Mouse (Mus musculus) layer of hippocampus, adult 9-10 months (tissue): ENCODE measurements at regions not wholly inside any gene's neighbourhood (a gene's known extent, or its start where the extent isn't known, plus 50 kb on each side); places are given as distances from the start of the nearest gene placed in this dataset.
"Not testable (repeated sequence)": the region's sequence is repeated elsewhere in the genome, so short reads cannot be mapped to it uniquely, and the experiment has no call there.

Experiments
- DNase-seq: peaks from one replicate; pipeline ENCODE4 v3.0.0; 2022; ENCODE audit warnings: low spot score

DNA sequence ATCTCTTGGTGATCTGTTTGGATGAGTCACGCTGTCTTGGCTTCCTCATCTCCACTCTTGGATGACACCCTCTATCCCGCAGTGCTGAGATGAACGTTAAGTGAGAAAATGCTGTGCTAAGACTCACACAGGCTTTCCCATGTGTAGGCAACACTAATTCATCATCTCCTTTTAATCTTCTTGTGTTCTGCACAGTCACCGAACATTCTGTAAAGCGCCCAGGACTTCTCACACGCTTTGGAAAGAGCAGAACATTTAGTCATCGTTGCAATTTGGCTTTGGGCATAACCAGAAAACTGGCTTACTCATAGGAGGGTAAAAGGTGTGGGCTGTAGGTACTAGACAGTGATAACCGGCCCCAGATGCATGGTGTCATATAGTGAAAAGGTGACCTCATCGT lies 94.9 kb downstream of the Plppr4 start:
- DNase-seq, result no peak

- DNase-seq, result no peak
These were observed 112.8 kb downstream of the Plppr4 start for GRCm38 (mm10) chr3:117247833-117248232.

DNA sequence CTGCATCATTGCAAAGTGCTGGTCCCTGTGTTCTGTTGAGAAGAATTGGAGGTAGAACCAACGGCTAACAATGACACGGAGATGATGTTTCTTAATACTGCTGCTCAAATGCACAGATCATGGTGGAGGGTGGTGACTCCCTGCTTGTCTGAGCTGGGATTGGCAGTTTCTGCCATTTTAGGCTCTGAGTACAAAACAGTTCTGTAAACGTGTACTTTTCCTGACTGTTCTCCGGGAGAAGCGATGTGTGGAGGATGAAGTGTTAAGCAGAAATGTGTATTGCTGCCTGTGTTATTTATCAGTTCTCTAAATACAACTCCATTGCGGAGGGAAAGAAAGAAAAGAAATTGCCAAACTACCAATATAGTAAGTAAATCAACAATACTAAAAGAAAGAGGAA lies 118.9 kb downstream of the Plppr4 start:
- DNase-seq, result no peak

DNA sequence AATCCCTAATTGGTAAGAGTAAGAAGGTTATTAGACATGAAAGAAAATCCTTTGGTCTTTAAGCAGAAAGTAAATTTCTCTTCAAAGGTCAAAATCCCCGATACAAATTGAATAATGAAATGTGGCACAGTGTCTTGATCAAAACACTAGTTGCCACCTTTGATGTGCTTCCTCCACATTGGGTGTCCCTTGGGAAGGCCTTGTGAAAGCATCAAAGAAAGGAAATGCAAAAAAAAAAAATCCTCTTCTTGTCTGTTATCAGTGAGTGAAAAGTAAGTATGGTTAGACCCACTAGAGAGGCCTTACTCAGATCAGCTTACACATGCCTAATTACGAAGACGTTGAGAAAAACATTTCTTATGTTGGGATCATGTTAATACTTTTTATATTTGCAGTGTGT lies 134.1 kb downstream of the Plppr4 start:
- no peak for DNase-seq

GRCm38 (mm10) chr3:117225041-117225440 lies 135.6 kb downstream of the Plppr4 start:
- DNase-seq, result no peak

DNA sequence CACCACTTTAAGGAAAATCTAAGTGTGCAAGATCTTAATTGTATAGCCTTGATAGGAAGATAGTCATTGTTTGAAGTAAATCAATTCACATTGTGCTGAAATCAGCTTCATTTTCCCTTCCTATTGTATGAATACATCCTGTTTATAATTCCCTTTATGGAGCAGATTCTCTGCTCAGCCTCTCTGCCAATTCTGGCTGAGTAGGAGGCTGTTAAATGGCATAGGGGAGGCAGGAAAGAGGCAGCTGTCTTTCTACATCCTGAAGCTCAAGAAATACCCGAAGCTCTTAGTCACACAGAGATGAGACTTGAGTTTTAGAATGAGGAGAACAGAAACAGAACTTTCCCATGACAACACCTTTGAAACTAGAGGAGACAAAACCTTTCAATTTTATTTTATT lies 142.7 kb downstream of the Plppr4 start:
- no peak for DNase-seq

DNA sequence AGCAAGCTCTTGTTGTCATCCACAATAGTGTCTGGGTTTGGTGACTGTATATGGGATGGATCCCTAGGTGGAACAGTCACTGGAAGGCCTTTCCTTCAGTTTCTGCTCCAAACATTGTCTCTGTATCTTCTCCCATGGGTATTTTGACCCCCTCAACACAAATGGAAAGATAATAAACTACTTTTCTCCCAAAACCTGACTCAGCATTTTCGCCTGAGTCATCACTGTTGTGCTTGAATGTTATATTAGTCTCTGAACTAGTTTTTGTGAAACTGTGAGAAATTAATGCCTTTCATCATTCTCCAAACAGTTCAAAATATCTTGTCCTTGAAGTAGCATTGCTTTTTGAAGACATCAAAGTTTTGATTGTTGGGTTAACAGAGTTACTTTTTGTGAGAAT lies 168.8 kb downstream of the Plppr4 start:
- no peak for DNase-seq

GRCm38 (mm10) chr3:117188782-117189500 lies 171.7 kb downstream of the Plppr4 start:
- no peak for DNase-seq

DNA sequence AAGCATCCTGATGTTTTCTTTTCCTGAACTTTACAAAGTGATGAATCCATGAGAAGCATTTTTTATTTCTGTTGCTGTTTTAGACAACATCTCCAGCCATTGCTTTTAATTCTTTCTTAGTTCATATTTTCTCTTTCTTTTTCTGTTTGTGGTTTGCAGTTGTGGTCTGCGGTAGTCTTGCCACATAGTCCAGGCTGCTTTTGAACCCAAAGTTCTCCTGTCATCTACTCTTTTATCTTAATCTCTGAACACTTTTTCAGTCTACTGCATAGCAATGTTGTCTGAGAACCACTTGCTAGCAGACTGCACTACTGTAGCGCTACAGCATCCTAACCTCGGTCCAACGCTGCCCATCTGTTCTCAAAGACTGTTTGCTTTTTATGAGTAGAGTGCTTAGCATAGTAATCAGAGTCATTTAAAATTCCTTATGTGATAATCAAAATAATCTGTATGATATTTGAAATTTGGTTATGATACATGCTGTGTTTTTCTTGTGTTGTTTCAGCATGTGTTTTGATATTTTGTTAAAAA lies 177.0 kb downstream of the Plppr4 start:
- DNase-seq, result no peak

- peak; percentile 32 for DNase-seq
These were observed 190.9 kb downstream of the Plppr4 start for GRCm38 (mm10) chr3:117169740-117170139.

DNA sequence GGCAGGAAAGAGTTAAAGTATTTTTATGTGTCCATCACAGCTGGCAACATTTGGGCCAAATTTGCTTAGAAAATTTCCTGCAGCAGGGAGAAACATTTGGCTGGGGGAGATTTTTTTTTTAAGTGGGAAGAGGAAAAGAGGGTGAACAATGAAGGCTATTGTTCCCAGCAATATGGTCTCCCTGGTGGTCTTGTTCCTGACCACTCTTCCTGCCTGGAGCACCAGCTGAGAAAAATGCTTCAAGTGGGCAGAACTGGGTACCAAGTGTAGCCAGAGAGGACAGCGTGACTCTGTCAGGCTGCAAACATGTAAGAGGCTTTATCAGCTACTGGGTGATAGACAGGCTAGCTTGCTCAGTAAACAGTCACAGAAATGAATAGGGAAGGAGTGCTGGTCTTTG lies 194.3 kb upstream of the Palmd start:
- DNase-seq, result no peak

DNA sequence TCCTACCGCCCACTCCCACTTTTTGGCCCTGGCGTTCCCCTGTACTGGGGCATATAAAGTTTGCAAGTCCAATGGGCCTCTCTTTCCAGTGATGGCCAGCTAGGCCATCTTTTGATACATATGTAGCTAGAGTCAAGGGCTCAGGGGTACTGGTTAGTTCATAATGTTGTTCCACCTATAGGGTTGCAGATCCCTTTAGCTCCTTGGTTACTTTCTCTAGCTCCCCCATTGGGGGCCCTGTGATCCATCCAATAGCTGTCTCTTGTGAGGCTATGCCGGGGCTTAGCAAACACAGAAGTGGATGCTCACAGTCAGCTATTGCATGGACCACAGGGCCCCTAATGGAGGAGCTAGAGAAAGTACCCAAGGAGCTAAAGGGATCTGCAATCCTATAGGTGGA lies 191.9 kb upstream of the Palmd start:
- DNase-seq, result not testable (repeated sequence)

- DNase-seq, result no peak
These were observed 186.5 kb upstream of the Palmd start for GRCm38 (mm10) chr3:117155274-117155673.

GRCm38 (mm10) chr3:117153011-117153473 lies 184.3 kb upstream of the Palmd start:
- DNase-seq, result peak; percentile 30

DNA sequence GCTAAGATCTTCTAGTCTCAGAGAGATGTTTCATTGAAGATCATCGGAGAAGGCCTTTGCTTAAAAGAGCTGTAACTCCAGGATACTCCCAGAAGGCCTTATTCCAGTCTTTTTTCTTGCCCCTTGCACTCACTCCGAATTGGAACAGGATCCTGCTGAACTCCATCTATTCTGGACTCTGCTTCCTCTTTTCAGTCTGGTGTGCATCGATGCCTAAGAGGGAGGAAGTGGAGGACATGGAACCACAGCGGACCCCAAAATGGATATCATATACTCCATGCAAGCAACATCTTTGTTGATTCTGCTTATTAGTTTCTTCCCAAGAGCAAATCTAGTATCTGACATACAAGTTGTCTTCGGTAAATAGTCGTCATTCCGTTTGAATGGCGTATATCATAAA lies 183.6 kb upstream of the Palmd start:
- DNase-seq, result no peak

GRCm38 (mm10) chr3:117147414-117147813 lies 178.6 kb upstream of the Palmd start:
- no peak for DNase-seq

- no peak for DNase-seq
These were observed 171.0 kb upstream of the Palmd start for GRCm38 (mm10) chr3:117139835-117140234.

GRCm38 (mm10) chr3:117138720-117139119 lies 169.9 kb upstream of the Palmd start:
- no peak for DNase-seq

DNA sequence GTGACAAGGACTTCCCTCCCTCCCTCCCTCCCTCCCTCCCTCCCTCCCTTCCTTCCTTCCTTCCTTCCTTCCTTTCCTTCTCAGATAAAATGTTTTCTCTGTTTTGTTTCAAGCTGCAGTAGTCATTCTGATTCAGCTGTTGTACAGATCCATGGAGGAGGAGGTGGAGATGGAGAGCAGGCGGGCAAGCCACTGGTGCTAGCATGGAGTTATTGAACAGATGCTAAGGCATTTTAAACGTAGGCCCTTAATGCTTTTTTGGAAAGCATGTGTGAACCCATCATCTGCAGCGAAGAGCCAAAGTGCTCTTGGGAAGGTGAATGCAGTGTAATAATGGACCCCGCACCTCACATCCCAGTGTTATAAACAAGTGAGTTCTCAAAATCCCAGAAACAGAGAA lies 164.1 kb upstream of the Palmd start:
- DNase-seq, result no peak

- no peak for DNase-seq
These were observed 153.4 kb upstream of the Palmd start for GRCm38 (mm10) chr3:117122211-117122610.

DNA sequence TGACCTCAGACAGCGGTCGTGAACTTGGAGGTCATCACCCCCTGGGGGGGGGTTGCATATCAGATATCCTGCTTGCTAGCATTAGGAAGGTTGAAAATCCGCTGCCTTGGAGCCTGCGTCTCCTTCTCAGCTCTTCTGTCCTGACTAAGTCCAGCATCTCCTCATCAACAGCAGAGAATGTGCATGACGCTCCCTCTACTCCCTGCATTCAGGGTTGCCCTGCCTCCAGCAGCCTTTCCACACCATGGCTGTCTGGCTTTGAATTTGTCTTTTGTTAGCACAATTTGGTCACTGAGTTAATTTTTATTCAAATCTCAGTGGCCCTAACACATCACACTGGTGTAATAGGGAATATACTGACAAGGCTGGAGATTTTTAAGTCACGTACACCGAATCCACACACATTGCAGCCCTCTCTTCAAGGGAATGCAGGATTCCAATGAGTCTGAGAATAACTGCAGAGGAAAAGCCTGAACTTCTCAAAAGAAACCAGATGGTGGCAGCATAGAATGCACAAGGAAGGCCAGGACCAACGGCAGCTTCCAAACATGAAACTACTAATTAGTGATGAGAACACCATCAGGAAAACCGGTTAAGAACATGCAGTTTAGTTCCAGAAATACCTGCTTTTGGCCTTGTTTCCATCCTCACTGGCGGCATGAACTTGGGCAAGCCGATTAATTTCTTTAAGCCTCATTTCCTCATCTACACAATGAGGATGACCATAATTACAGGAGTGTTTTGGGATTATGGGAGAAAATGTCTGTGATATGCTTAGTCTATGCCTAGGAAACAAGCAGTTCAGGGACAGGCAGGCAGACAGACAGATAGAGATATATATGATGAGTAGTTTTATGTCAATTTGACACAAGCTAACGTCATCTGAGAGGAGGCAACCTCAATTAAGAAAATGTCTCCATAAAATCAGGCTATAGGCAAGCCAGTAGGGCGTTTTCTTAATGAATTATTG lies 151.6 kb upstream of the Palmd start:
- peak; percentile 74 for DNase-seq

GRCm38 (mm10) chr3:117119576-117119975 lies 150.8 kb upstream of the Palmd start:
- no peak for DNase-seq

DNA sequence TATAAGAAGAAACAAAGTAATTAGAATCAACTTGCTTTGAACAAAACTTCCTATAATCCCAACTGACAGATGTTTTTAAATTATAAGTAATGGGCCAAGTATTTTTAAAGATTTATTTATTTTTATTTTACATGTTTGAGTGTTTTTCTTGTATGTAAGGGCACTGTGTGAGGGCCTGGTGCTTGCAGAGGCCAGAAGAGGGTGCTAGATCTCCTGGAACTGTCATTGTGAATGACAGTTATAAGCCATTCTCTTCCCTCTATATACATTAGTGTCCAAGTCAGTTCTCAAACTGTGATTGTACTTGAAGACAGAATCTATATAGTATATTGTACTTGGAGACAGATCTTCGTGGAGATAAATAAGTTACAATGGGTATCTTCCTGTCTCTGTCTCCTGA lies 149.1 kb upstream of the Palmd start:
- DNase-seq, result no peak
